Mouse (Mus musculus) lung, adult 2 months (tissue): ENCODE data around the gene Atp6v1g1.

ENCODE experiments used
- CTCF ChIP-seq: fragments of 200-500 bp; IDR thresholded peaks from 2 replicates; pipeline ENCODE4 v1.5.1; 2011; ENCODE audit warnings: mild to moderate bottlenecking, low read length, control low read depth; ENCODE audit not compliant: insufficient read depth
- POLR2A ChIP-seq: fragments of 200-500 bp; IDR thresholded peaks from 2 replicates; pipeline ENCODE4 v1.6.1; 2011; ENCODE audit warnings: low read depth, mild to moderate bottlenecking, control low read depth, low read length, borderline replicate concordance; ENCODE audit errors: extremely low read depth

DNA sequence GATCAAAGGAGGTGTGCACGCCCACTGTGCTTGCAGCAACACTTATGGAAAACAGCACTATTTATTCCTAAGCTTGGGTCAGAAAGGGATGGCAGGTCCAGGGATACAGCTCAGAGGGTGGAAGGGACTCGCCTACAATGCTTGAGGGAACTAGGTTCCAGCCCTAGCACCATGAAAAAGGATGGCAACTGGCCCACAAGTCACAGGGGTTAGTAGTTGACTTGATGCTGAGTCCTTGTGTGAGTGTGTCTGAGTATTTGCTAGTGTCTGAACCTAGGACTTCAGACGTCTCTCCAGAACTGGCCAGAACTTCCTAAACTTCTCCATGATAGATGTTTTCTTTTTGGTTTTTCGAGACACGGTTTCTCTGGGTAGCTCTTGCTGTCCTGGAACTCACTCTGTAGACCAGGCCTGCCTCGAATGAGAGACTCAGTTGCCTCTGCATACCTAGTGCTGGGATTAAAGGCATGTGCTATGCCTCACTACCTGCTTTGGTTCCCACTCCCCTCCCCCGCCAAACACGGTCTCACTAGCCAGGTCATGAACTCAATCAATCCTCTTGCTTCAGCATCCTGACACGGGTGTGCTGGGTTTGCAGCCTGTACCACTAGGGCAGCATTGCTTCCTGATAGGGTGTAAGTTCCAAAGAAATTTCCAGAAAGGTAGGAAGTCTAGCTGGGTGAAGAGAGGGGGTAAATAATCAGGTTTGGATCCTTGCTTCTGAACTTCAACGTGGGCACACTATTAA, 652 bp upstream of the Atp6v1g1 start:
- no peak for TF ChIP-seq POLR2A
- TF ChIP-seq CTCF: no peak
